28 mouse cellular contexts compared by ENCODE assay signal in the genomic region with DNA sequence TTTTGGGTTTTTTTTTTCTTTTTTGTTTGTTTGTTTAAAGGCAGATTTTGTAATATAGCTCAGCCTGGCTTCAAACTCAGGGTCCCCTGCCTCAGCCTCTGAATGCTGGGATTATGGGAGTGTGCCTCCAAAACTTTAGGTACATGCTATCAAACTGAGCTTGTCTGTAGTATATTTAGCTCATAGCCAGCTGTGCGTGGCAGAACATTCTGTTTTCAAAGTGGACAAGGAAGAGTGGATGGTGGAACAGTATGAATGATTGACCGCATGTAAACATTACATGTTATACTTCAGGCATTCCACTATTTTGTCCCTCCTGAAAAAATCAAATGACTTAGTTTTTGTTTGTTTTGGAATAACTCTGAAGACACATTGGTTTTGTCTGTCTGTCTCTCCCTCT. TPM values are rescaled to one million over a fixed set of nuclear protein-coding genes. Genes with fewer than 3 reads are reported as not detected.
DNase-seq lines count a peak whose midpoint lies in the region; ATAC-seq and TF ChIP-seq lines count a peak whose summit lies in the region.
"Had no signal": no experiment of that assay in that cellular context is flagged by ENCODE, and none has a peak within 500 bp of the region (broad histone marks: within the 10 kb centered on the region; RNA-seq: fewer than 3 reads in every experiment).

No protein-coding gene starts in this region.

- H3K9me3 ChIP-seq in heart, embryonic 15.5 days (replicated peaks), result no peaks in the 10 kb centered on the region
- H3K9me3 ChIP-seq: embryonic facial prominence, embryonic 15.5 days; forebrain, embryonic 10.5 days; G1E; hindbrain, embryonic 12.5 days had no signal

- H3K27me3 ChIP-seq in heart, embryonic 15.5 days, result no peaks in the 10 kb centered on the region
- H3K27me3 ChIP-seq: embryonic facial prominence, embryonic 15.5 days; hindbrain, embryonic 12.5 days had no signal

- intact Hi-C loops in heart, postnatal 14 days (cut with DNase I), result loop anchor here (5.0 kb wide), 1 partner anchor 40 kb away; the partner anchor contains the start of genes Ash1l and Dap3
- intact Hi-C loops in heart, postnatal 25 days (cut with DNase I), result loop anchor here (5.0 kb wide), 1 partner anchor 50 kb away; no protein-coding TSS in a partner anchor

- no peak for DNase-seq in frontal cortex, postnatal 25 days (ENCODE audit: low spot score in 2 of 2)
- peak; percentile 38 to 40 for DNase-seq in heart, adult 18-20 months
- no peak for DNase-seq in heart, postnatal 14 days
- no peak for DNase-seq in heart, postnatal 25 days (ENCODE audit: low spot score)
- no peak for DNase-seq in layer of hippocampus, adult 2 months (ENCODE audit: low spot score in 2 of 2)
- no peak for DNase-seq in layer of hippocampus, adult 11-12 months (ENCODE audit: low spot score)
- DNase-seq: adrenal gland, adult 8-10 months; adrenal gland, postnatal 36 days; B cell, adult 2 months; cerebellum, adult 11 months; cerebellum, adult 8-10 months; cerebellum, postnatal 14 days; embryo, embryonic 11 days; gastrocnemius, postnatal 36 days; heart, postnatal 10 days; kidney, adult 9 months had no signal

- TF ChIP-seq CTCF in layer of hippocampus, adult 2 months (conservative IDR thresholded peaks at IDR 0.05), result no peak

- peak; percentile 65; the same call in 1 of the 2 replicates for ATAC-seq in frontal cortex, adult (ENCODE audit: low TSS enrichment)
- ATAC-seq in heart, embryonic 15.5 days (replicated peaks; ENCODE audit: insufficient number of reproducible peaks, insufficient read depth, low FRiP score, low read depth), result no peak
- ATAC-seq: CD4-positive, CD25-positive, alpha-beta regulatory T cell, adult 4 months; forebrain, embryonic 14.5 days; hindbrain, embryonic 16.5 days; inflammation-experienced regulatory T-cells, adult 6 months; intestine, postnatal 0 days had no signal

- H3K9ac ChIP-seq in heart, embryonic 15.5 days, result no peak overlapping the region
- H3K9ac ChIP-seq: embryonic facial prominence, embryonic 15.5 days; hindbrain, embryonic 12.5 days had no signal

- H3K4me3 ChIP-seq in heart, embryonic 15.5 days, result no peak overlapping the region
- no peak overlapping the region for H3K4me3 ChIP-seq in layer of hippocampus, adult 2 months
- H3K4me3 ChIP-seq: embryonic facial prominence, embryonic 15.5 days; erythroblast, embryonic 14.5 days; forebrain, embryonic 10.5 days; hindbrain, embryonic 12.5 days had no signal

- peak overlapping the region; percentile 61 for H3K27ac ChIP-seq in heart, embryonic 15.5 days
- peak overlapping the region; percentile 12; the same call in 1 of the 2 replicates for H3K27ac ChIP-seq in layer of hippocampus, adult 2 months
- H3K27ac ChIP-seq: embryonic facial prominence, embryonic 15.5 days; forebrain, embryonic 10.5 days; hindbrain, embryonic 12.5 days had no signal

- no peak overlapping the region for H3K4me2 ChIP-seq in heart, embryonic 15.5 days
- H3K4me2 ChIP-seq: embryonic facial prominence, embryonic 15.5 days; hindbrain, embryonic 12.5 days had no signal

- 0 out of 2 replicates have a peak, but pooled peaks cover 11% of the 10 kb centered on the region for H3K36me3 ChIP-seq in heart, embryonic 15.5 days

- H3K4me1 ChIP-seq in heart, embryonic 15.5 days (replicated peaks), result peaks cover 13% of the 10 kb centered on the region
- H3K4me1 ChIP-seq: embryonic facial prominence, embryonic 15.5 days; forebrain, embryonic 10.5 days; hindbrain, embryonic 12.5 days had no signal

- WGBS in heart, embryonic 15.5 days, result 57% methylated on average over 2 of the region's 2 CpGs

RNA-seq across cellular contexts. Expression of gene Dap3, which starts 41.8 kb away (rescaled TPM):
- total RNA-seq in heart, adult 18-20 months (2021), result 100 to 1,000 TPM; 146 to 156 TPM
- total RNA-seq in heart, postnatal 14 days (2021), result 100 to 1,000 TPM; 116 to 126 TPM
- polyA plus RNA-seq in heart, embryonic 15.5 days (2015; fragmentation: Nextera tagmentation; extraction: Ambion mirVana), result 132 and 135 TPM in 2 replicates
- total RNA-seq in heart, postnatal 25 days (2021), result 100 to 1,000 TPM; 138 to 145 TPM
- 100 to 1,000 TPM; 107 to 108 TPM for total RNA-seq in layer of hippocampus, adult 2 months (2021)

RNA-seq across cellular contexts. Expression of gene Ash1l, which starts 42.4 kb away (rescaled TPM):
- 10 to 100 TPM; 37.3 to 40.2 TPM for total RNA-seq in heart, adult 18-20 months (2021)
- 10 to 100 TPM; 41.8 to 42.2 TPM for total RNA-seq in heart, postnatal 14 days (2021)
- 13.3 and 13.6 TPM in 2 replicates for polyA plus RNA-seq in heart, embryonic 15.5 days (2015; fragmentation: Nextera tagmentation; extraction: Ambion mirVana)
- total RNA-seq in heart, postnatal 25 days (2021), result 10 to 100 TPM; 32.0 to 37.0 TPM
- 10 to 100 TPM; 88.9 to 94.5 TPM for total RNA-seq in layer of hippocampus, adult 2 months (2021)

Comparison
In these comparisons a context has a peak if more than half of its experiments do, and no peak if none do; other contexts are left out.
1. DNase-seq: peak in heart, adult 18-20 months (2 of 2); none in frontal cortex, postnatal 25 days (0 of 2), heart, postnatal 14 days (0 of 2), heart, postnatal 25 days (single experiment), layer of hippocampus, adult 2 months (0 of 2) and layer of hippocampus, adult 11-12 months (single experiment).